Mouse (Mus musculus) myocyte (in vitro differentiated cells): ENCODE measurements around the gene Slc30a7.

Experiments
- E2F4 ChIP-seq: IDR thresholded peaks from one replicate; pipeline ENCODE4 v1.6.1; 2011; ENCODE audit warnings: mild to moderate bottlenecking, control low read depth, moderate library complexity; ENCODE audit not compliant: insufficient read depth
- MAX ChIP-seq: IDR thresholded peaks from one replicate; pipeline ENCODE4 v1.6.1; 2011; ENCODE audit warnings: low read depth, mild to moderate bottlenecking, control low read depth
- MYOD1 ChIP-seq, 3 experiments: IDR thresholded peaks; one replicate each; pipeline ENCODE4 v1.6.1; 2011; ENCODE audit warnings: control low read depth in 2 of 3, low read depth in 2 of 3, mild to moderate bottlenecking in 2 of 3, moderate library complexity in 1 of 3; ENCODE audit not compliant: insufficient read length in 2 of 3, control insufficient read depth in 1 of 3
- POLR2A ChIP-seq: IDR thresholded peaks from one replicate; pipeline ENCODE4 v1.6.1; 2011; ENCODE audit warnings: low read depth, mild to moderate bottlenecking, control low read depth, moderate library complexity; ENCODE audit not compliant: insufficient read length
- POLR2AphosphoS2 ChIP-seq: IDR thresholded peaks from one replicate; pipeline ENCODE4 v1.6.1; 2011; ENCODE audit warnings: low read depth, control low read depth; ENCODE audit not compliant: insufficient read length
- REST ChIP-seq: IDR thresholded peaks from one replicate; pipeline ENCODE4 v1.6.1; 2011; ENCODE audit warnings: mild to moderate bottlenecking, control low read depth, moderate library complexity; ENCODE audit not compliant: insufficient read depth, insufficient read length
- SRF ChIP-seq: IDR thresholded peaks from one replicate; pipeline ENCODE4 v1.6.1; 2011; ENCODE audit warnings: low read depth; ENCODE audit not compliant: control insufficient read depth, insufficient read length
- TCF12 ChIP-seq: IDR thresholded peaks from one replicate; pipeline ENCODE4 v1.6.1; 2011; ENCODE audit warnings: mild to moderate bottlenecking, control low read depth; ENCODE audit not compliant: poor library complexity, insufficient read depth, severe bottlenecking
- TCF3 ChIP-seq: IDR thresholded peaks from one replicate; pipeline ENCODE4 v1.6.1; 2011; ENCODE audit warnings: low read depth, control low read depth; ENCODE audit not compliant: insufficient read length
- USF1 ChIP-seq: IDR thresholded peaks from one replicate; pipeline ENCODE4 v1.6.1; 2011; ENCODE audit warnings: low read depth, mild to moderate bottlenecking, control low read depth, moderate library complexity

- TF ChIP-seq TCF12 (no peak), E2F4 (no peak), USF1 (no peak), MAX (no peak), POLR2A (no peak), POLR2AphosphoS2 (no peak), TCF3 (no peak), MYOD1 (IDR thresholded peaks at IDR 0.05; ENCODE audit: control insufficient read depth in 1 of 3, insufficient read length in 2 of 3, low read depth in 2 of 3) (no peak), SRF (no peak), REST (no peak)
These were observed 14.2 kb downstream of the Slc30a7 start for GRCm38 (mm10) chr3:115993025-115993424.
